Mouse (Mus musculus) forebrain, postnatal 0 days (tissue): ENCODE data around the gene Sec11a. TPM values are rescaled to one million over a fixed set of nuclear protein-coding genes. Genes with fewer than 3 reads are reported as not detected.
"Not testable (repeated sequence)": the region's sequence is repeated elsewhere in the genome, so short reads cannot be mapped to it uniquely, and the experiment has no call there.

Source experiments
- ATAC-seq: fragments of 200-750 bp; cut with Nextera tagmentation; 2 replicates; pipeline ENCODE4 v1.8.0; 2017; ENCODE audit warnings: mild to moderate bottlenecking, moderate library complexity
- DNase-seq: peaks from one replicate; pipeline ENCODE4 v3.0.0-alpha.2; 2015
- H3K27ac ChIP-seq: fragments of 300-500 bp; sonication (generic); 2 replicates; pipeline ENCODE4 v1.5.1; 2014; ENCODE audit warnings: low read depth, mild to moderate bottlenecking, antibody characterized with exemption, low read length, moderate library complexity, mixed read lengths
- H3K27me3 ChIP-seq: fragments of 300-500 bp; sonication (generic); 2 replicates; pipeline ENCODE4 v1.6.1; 2014; ENCODE audit warnings: mild to moderate bottlenecking, low read length, mixed read lengths; ENCODE audit not compliant: insufficient read depth
- H3K36me3 ChIP-seq: fragments of 300-500 bp; sonication (generic); 2 replicates; pipeline ENCODE4 v1.6.1; 2014; ENCODE audit warnings: mild to moderate bottlenecking, moderate library complexity; ENCODE audit not compliant: insufficient read depth
- H3K4me1 ChIP-seq: fragments of 300-500 bp; sonication (generic); 2 replicates; pipeline ENCODE4 v1.6.1; 2014; ENCODE audit warnings: antibody characterized with exemption; ENCODE audit not compliant: insufficient read depth
- H3K4me2 ChIP-seq: fragments of 300-500 bp; sonication (generic); 2 replicates; pipeline ENCODE4 v1.6.1; 2014; ENCODE audit warnings: low read depth, mild to moderate bottlenecking, moderate library complexity
- H3K4me3 ChIP-seq: fragments of 300-500 bp; sonication (generic); 2 replicates; pipeline ENCODE4 v1.5.1; 2014; ENCODE audit warnings: low read depth, low read length, mixed read lengths
- H3K9ac ChIP-seq: fragments of 300-500 bp; sonication (generic); 2 replicates; pipeline ENCODE4 v1.6.1; 2014; ENCODE audit warnings: mild to moderate bottlenecking
- H3K9me3 ChIP-seq: fragments of 300-500 bp; sonication (generic); 2 replicates; pipeline ENCODE4 v1.6.1; 2016; ENCODE audit warnings: low read length
- CTCF ChIP-seq: sonication (generic); IDR thresholded peaks from 2 replicates; pipeline ENCODE4 v1.5.1; 2016; ENCODE audit warnings: antibody characterized with exemption, control low read depth, low read depth
- WGBS: fragments of 180-500 bp; shearing (Covaris S2); extraction: QIAGEN DNeasy Blood & Tissue Kit; methylation state at CpG from one replicate; pipeline ENCODE4 v1.1.7; 2014; 5-methylcytosine and 5-hydroxymethylcytosine counted together
- polyA plus RNA-seq: library from polyadenylated mRNA; unstranded; fragments of >200 nt; fragmentation: Nextera tagmentation; extraction: Ambion mirVana; gene quantifications from 2 replicates; pipeline ENCODE4 v1.2.1, GENCODE M21; 2015
- total RNA-seq: library from RNA; depleted of rRNA; stranded (reverse); fragments of >200 nt; gene quantifications from 2 replicates; pipeline ENCODE4 v1.2.3, GENCODE M21; 2014

Sec11a gene
- total and polyA plus RNA-seq, 2 experiments from 2014 or later, result 72.5 to 133 TPM

DNA sequence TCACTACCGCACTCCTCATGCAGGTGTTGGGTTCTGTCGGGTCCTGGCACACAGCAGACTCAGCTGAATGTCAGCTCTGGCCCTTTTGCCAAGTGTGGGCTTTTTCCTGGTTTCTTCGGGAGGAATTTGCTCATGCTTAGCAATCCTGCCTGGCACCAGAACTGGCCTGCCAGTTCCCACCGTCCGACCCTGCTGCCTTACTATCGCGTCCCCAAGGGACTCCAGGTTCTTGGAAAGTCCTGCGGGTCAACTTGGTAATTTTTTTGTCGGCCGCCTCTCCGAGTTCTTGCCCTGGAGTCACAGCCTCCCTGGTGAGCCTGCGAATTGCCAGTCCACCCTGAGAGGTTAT, 45.0 kb upstream of the Sec11a start:
- Histone ChIP-seq H3K27ac (peak overlapping the region; percentile 94), H3K36me3 (no peaks in the 10 kb centered on the region), H3K4me2 (peak overlapping the region; percentile 74), H3K9me3 (no peaks in the 10 kb centered on the region), H3K27me3 (no peaks in the 10 kb centered on the region), H3K4me1 (peaks cover 24% of the 10 kb centered on the region), H3K4me3 (peak overlapping the region; percentile 92), H3K9ac (peak overlapping the region; percentile 98)
- no peak for ATAC-seq
- DNase-seq, result peak; percentile 41
- WGBS, result under 1% methylated on average over 12 of the region's 12 CpGs
- no peak for TF ChIP-seq CTCF

DNA sequence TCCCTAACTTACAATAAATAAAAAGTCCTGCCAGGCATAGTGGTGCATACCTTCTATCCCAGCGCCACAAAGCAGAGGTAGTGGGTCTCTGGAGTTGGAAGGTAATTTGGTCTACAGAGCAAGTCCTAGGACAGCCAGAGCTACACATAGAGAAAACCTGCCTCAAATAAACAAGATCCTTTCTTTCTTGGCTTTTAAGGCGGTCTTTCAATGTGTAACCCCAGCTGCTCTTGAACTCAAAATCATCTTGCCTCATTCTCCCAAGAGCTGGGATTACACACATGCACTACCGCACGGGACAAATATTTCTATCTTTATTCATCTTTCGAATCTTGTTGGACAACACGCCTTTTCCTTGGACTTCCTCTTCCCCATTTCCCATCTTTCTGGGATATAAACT, 44.5 kb upstream of the Sec11a start:
- no peaks in the 10 kb centered on the region for H3K36me3 ChIP-seq
- no peak for DNase-seq
- no peak for TF ChIP-seq CTCF
- peak overlapping the region; percentile 92 for H3K4me3 ChIP-seq
- 72% methylated on average over 6 of the region's 6 CpGs for WGBS
- H3K27me3 ChIP-seq, result no peaks in the 10 kb centered on the region
- H3K4me1 ChIP-seq, result peaks cover 24% of the 10 kb centered on the region
- H3K9me3 ChIP-seq, result no peaks in the 10 kb centered on the region
- peak overlapping the region; percentile 98; the same call in 1 of the 2 replicates for H3K9ac ChIP-seq
- no peak for ATAC-seq
- H3K27ac ChIP-seq, result peak overlapping the region; percentile 94; the same call in 1 of the 2 replicates
- H3K4me2 ChIP-seq, result peak overlapping the region; percentile 74

DNA sequence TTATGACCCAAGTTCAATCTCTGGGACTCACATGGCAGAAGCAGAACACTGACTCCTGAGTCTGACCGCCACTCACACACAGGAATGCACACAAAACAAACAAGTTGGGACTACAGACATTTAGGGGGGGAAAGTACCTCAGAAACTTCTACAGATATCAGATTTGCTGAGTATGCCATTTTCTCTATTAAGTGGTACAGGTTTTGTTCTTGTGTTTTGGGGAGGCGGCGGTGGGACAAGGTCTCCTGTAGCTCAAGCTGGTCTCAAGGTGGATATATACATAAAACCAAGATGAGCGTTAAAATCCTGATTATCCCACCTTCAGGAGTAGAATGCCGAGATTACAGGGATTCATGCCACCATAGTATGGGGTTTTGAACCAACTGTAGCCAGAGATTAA, 44.0 kb upstream of the Sec11a start:
- Histone ChIP-seq H3K27me3 (no peaks in the 10 kb centered on the region), H3K4me1 (peaks cover 24% of the 10 kb centered on the region), H3K4me2 (no peak overlapping the region), H3K9ac (no peak overlapping the region), H3K9me3 (no peaks in the 10 kb centered on the region), H3K36me3 (no peaks in the 10 kb centered on the region), H3K27ac (no peak overlapping the region), H3K4me3 (no peak overlapping the region)
- 96% methylated on average over 5 of the region's 5 CpGs for WGBS
- DNase-seq (no peak), ATAC-seq (no peak)
- TF ChIP-seq CTCF, result no peak

DNA sequence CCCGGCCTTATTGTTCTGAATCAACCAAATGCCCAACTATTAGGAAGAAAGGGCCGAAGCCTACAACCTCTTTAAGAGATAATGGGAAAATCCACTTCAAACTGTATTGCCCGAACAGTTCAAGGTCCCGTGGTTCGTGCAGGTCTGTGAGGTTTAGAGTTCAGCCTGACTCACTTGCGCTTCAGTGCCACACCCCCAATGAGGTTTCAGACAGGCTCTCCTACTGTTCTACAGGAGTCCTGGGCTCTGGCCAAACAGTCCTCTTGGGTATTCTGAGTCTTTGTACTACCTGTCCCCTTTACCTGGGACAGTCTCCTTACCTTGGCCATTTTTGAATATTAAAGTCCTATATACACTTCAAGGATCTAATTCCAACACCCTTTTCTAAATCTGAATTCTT, 42.7 kb upstream of the Sec11a start:
- peaks cover 20% of the 10 kb centered on the region for H3K4me1 ChIP-seq
- no peak overlapping the region for H3K9ac ChIP-seq
- no peaks in the 10 kb centered on the region for H3K27me3 ChIP-seq
- no peak for DNase-seq
- no peak for ATAC-seq
- H3K4me3 ChIP-seq, result no peak overlapping the region
- no peaks in the 10 kb centered on the region for H3K9me3 ChIP-seq
- H3K36me3 ChIP-seq, result no peaks in the 10 kb centered on the region
- no peak for TF ChIP-seq CTCF
- no peak overlapping the region for H3K4me2 ChIP-seq
- 95% methylated on average over 6 of the region's 6 CpGs for WGBS
- H3K27ac ChIP-seq, result no peak overlapping the region

DNA sequence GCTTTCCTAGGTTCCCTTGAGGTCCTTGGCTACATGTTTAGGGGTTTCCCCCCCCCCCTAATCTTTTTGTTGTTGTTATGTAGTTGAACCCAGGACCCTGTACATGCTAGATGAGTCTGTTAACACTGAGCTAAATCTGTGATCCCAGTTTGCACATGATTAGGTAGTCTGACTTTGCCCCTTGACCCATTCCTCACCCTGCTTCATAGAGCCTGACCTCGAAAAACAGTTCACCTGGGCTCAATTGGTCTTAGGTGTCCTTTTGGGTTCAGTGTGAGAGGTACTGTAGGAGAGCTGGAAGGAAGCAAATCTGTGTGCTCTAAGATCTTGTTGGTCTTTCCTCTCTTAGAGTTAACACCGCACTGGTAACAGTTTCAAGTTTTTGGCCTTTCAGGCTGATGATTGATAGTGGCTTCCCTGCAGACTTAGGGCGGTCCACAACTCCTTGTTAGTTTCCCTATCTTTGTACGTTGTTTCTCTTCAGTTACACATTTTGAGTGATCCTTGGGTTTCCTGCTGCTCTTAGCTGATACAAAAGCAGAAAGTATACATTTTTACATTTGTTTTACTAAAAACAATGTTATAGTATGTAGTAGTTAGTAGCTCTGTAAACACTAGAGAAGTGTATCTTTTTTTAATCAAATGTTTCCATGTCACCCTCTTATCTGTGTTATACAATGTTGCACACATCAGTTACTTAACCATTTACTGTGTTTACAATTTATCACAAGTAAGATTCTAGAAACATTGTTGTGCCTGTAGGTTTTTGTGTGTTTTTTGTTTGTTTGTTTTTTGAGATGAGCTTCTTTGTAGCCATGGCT, 40.4 kb upstream of the Sec11a start:
- TF ChIP-seq CTCF, result no peak
- Histone ChIP-seq H3K4me2 (no peak overlapping the region), H3K9ac (no peak overlapping the region), H3K9me3 (no peaks in the 10 kb centered on the region), H3K4me3 (no peak overlapping the region), H3K36me3 (no peaks in the 10 kb centered on the region), H3K27me3 (no peaks in the 10 kb centered on the region), H3K27ac (no peak overlapping the region), H3K4me1 (peaks cover 10% of the 10 kb centered on the region)
- DNase-seq, result no peak
- no peak for ATAC-seq
- WGBS, result 92% methylated on average over 4 of the region's 4 CpGs

DNA sequence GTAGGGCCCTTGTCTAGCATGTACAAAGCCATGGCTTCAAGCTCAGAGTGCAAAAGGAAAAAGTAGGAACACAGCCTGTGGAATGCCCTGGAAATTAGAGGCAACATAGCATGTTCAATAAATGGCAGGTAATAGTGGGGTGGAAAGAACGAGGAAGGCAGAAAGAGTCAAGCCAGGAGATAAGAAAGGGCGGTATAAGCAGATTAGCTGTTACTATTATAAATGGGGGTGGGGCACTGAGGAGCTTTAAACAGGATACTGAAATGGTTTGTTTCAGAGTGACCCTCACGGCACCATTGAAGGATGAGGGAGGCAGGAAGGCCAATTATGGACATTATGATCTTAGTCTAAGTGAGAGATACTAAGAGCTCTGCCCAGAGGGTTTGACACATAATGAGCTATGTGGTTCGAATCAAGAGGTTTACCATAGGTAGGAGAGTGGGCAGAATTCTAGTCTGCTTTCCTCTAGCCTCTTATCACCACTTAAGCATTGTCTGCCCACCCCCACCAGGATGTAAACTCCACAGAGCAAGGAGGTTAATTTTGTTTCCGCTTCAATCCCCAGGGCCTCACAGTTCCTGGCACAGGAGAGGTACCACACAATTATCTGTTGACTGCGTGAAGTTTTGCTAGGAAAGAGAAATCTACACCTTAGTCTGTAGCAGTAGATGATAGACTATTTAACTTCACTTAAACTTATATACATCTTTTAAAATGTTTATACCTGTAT, 39.0 kb upstream of the Sec11a start:
- H3K27me3 ChIP-seq, result no peaks in the 10 kb centered on the region
- H3K36me3 ChIP-seq, result no peaks in the 10 kb centered on the region
- no peak overlapping the region for H3K4me3 ChIP-seq
- H3K9ac ChIP-seq, result no peak overlapping the region
- TF ChIP-seq CTCF, result no peak
- H3K4me2 ChIP-seq, result no peak overlapping the region
- no peaks in the 10 kb centered on the region for H3K9me3 ChIP-seq
- WGBS, result 47% methylated on average over 6 of the region's 6 CpGs
- DNase-seq (no peak), ATAC-seq (no peak)
- no peak overlapping the region for H3K27ac ChIP-seq
- 0 out of 2 replicates have a peak, but pooled peaks cover under 1% of the 10 kb centered on the region for H3K4me1 ChIP-seq

DNA sequence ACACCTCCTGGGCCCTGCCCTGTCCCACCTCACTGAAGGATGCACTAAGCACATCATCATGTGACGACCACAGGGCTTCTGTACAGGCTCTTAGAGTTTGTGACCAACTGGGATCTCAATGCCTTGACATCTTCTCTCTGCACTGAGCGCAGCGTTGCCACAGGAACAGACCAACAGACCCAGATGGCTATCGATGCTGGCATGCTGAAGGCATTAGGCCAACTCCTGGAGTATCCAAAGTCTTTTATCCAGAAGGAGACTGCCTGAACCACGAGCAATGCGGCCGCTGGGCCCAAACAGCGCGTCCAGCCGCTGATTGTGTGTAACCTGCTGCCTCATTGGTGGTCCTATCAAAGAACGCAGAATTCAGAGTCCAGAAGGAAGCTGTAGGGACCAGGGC, 33.0 kb upstream of the Sec11a start:
- no peak overlapping the region for H3K4me3 ChIP-seq
- 86% methylated on average over 11 of the region's 11 CpGs for WGBS
- no peaks in the 10 kb centered on the region for H3K4me1 ChIP-seq
- TF ChIP-seq CTCF, result no peak
- H3K27ac ChIP-seq, result no peak overlapping the region
- no peak overlapping the region for H3K9ac ChIP-seq
- H3K9me3 ChIP-seq, result no peaks in the 10 kb centered on the region
- ATAC-seq (no peak), DNase-seq (no peak)
- H3K4me2 ChIP-seq, result no peak overlapping the region
- no peaks in the 10 kb centered on the region for H3K27me3 ChIP-seq
- no peaks in the 10 kb centered on the region for H3K36me3 ChIP-seq

DNA sequence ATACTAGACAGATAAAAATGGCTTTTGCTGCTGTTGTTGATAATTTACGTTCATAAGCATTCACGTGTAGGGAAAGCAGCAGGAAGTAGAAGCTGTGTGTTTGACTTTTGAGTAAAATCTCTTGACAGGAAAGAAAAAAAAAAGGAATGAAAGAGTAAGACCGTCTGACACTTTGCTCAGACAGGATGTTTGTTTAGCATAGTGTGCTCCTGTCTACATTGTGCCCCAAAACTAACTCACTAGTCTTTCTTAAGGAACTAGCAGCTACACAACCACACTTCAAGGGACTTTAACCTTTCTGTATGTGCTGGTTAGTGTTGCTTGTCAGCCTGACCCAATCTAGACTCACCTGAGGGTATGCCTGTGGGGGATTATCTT, 26.0 kb upstream of the Sec11a start:
- DNase-seq, result not testable (repeated sequence)

DNA sequence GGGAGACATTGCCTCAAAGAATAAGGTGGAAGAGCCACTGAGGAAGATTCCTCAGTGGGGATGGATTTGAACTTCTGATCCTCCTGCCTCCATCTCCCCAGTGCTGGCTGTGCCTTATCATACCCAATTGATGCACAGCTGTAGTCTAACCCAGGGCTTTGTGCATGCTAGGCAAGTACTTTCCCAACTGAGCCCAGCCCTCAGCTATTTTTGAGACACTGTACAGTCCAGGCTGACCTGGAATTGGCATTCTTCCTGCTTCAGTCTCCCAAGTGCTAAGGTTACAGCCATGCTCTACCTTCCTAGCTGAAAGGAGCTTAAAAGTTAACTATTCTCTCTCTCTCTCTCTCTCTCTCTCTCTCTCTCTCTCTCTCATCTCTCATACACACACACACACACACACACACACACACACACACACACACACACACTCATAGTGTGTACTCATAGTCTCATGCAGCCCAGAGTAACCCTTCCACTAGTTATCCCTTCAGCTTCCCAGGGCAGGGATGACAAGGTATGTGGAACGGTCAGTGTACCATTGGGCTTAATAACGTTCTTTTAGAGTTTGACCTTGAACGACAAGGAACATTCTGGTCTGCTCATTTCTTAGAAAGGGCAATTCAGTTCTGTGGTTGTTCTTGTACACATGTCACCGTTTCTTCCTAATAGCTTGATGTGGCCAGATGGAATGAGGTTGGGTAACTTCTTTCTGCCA, 25.5 kb upstream of the Sec11a start:
- H3K27ac ChIP-seq, ATAC-seq: not testable (repeated sequence)

More for the DNA sequence above, 26.0 kb upstream of the Sec11a start:
- H3K4me1 ChIP-seq, H3K9me3 ChIP-seq, H3K9ac ChIP-seq, ATAC-seq, H3K4me2 ChIP-seq, H3K4me3 ChIP-seq, H3K36me3 ChIP-seq, H3K27me3 ChIP-seq, H3K27ac ChIP-seq: not testable (repeated sequence)
- WGBS, result 60% methylated on average over 3 of the region's 3 CpGs

More for the DNA sequence above, 25.5 kb upstream of the Sec11a start:
- WGBS, result 88% methylated on average over 4 of the region's 4 CpGs
- DNase-seq, H3K27me3 ChIP-seq, H3K36me3 ChIP-seq, H3K9ac ChIP-seq, H3K4me1 ChIP-seq, H3K9me3 ChIP-seq, H3K4me3 ChIP-seq, H3K4me2 ChIP-seq: not testable (repeated sequence)
